Mouse (Mus musculus): Measurements from ENCODE around the gene Cryzl2. TPM values are rescaled to one million over a fixed set of nuclear protein-coding genes. Genes with fewer than 3 reads are reported as not detected.

The Cryzl2 gene
- polyA plus RNA-seq, 1 experiment, result 0.15 TPM

DNA sequence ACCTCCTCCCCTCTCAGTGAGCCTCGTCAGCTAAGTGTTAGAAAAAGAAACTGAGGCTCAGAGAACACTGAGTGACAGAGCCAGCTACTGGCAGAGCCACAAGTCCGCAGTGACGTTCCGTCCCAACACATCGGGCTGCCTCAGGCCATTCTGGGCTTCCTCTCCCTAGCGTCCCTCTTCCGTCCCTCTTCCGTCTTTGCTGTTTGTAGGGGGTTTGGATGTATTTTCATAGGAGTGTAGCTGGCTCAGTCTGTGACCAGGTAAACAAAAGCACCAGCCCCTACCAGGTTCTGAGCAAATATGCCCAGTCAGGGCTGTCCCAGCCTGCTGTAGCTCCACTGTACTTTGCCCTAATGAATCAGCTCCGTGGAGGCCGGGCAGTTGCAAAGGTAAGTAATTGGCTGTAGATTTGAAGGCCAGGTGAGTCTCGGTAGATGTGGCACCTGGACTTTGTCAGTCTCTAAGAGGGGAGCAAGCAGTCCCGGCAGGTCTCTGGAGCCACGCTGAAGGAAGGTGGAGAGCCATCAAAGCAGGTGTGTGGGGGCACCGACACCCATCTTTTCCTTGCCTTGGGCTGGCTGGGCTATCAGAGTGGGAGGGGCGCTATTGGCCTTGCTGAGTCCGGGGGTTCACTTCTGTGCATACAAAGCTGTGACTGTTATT is 67.4 kb downstream of the Cryzl2 start:
- Histone ChIP-seq H3K4me1 (ENCODE audit: control insufficient read depth) (no peaks in the 10 kb centered on the region), H3K36me3 (ENCODE audit: control insufficient read depth) (no peaks in the 10 kb centered on the region), H3K9me3 (ENCODE audit: control insufficient read depth, low read length) (no peaks in the 10 kb centered on the region), H3K27me3 (ENCODE audit: control insufficient read depth) (no peaks in the 10 kb centered on the region), H3K4me3 (replicated peaks) (peak overlapping the region; percentile 30)
- no peak for TF ChIP-seq GATA1 (IDR thresholded peaks at IDR 0.05; ENCODE audit: low read length)
- no peak for TF ChIP-seq TAL1 (IDR thresholded peaks at IDR 0.05; ENCODE audit: low read length)

DNA sequence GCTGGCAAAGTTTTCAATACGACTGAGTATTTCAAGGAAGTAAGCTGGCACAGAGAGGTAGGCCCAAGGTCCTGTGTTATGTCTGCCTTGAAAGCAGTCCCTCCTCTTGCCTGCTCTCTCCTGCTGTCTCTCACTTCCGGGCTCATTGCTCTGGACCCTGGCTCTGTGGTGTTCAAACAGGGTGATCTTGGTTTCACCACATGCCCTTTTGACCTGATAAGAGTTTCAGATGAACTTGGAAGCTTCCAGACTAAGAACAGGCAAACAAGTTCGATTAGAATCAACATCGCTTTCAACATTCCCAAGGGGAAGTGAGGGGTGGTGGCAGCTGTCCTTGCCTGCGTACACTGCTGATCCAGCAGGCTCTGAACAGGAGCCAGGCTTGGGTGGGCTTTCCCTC is 68.2 kb downstream of the Cryzl2 start:
- Histone ChIP-seq H3K36me3 (ENCODE audit: control insufficient read depth) (no peaks in the 10 kb centered on the region), H3K27me3 (ENCODE audit: control insufficient read depth) (no peaks in the 10 kb centered on the region), H3K4me1 (ENCODE audit: control insufficient read depth) (no peaks in the 10 kb centered on the region), H3K9me3 (ENCODE audit: control insufficient read depth, low read length) (no peaks in the 10 kb centered on the region), H3K4me3 (replicated peaks) (peak overlapping the region; percentile 34)
- no peak for TF ChIP-seq TAL1 (IDR thresholded peaks at IDR 0.05; ENCODE audit: low read length)
- TF ChIP-seq GATA1 (IDR thresholded peaks at IDR 0.05; ENCODE audit: low read length), result no peak

DNA sequence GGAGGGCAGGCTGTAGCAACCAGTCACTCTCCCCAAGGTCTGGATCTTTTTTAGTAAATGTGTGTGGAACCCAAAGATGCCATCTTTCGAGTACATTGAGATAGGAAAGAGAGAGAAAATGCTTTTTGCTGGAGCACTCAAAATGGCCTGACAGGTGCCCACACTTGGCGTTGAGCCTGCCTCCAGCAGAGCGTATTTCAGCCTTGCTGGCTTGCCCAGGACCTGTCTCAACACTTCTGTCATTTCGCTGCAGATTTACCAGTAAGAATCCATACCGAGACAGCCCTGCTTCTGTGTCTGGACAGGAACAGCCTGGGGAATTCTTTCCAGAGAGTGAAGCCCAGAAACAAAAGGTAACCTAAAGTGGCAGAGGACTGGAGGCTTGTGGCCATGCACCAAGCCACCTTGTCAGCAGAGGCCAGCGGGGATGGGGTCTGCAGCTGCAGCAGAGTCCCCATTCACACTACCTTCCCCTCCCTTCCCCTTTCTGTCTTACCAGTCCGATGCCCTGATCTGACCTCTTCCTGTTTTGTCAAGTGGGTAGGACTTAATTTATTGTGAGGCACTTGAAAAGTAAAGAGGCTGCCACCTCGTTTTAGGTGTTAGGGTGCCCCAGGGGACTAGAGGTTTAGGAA is 74.6 kb downstream of the Cryzl2 start:
- Histone ChIP-seq H3K36me3 (ENCODE audit: control insufficient read depth) (no peaks in the 10 kb centered on the region; the same call in 1 of the 2 replicates), H3K27me3 (ENCODE audit: control insufficient read depth) (no peaks in the 10 kb centered on the region), H3K9me3 (ENCODE audit: control insufficient read depth, low read length) (no peaks in the 10 kb centered on the region), H3K4me1 (ENCODE audit: control insufficient read depth) (no peaks in the 10 kb centered on the region), H3K4me3 (replicated peaks) (no peak overlapping the region)
- TF ChIP-seq TAL1 (IDR thresholded peaks at IDR 0.05; ENCODE audit: low read length) (no peak), GATA1 (IDR thresholded peaks at IDR 0.05; ENCODE audit: low read length) (no peak)

DNA sequence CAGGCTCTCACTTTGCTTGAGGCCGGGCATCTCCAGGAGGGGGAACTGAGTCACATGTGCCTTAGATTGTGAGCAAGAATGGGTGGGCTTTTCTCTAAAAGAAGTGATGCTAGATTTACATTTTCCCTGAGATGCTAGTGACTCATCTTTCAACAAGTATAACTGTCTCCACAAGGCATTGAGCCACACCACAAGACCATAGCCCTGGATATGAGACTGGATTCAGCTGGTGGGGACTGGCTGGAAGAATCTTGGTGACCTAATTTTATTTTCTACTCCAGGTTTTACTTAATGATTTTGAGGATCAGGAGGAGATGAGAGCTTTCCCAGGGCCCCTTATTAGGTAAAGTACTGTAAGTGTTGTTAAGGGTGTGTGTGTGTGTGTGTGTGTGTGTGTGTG is 77.2 kb downstream of the Cryzl2 start:
- no peak overlapping the region for H3K4me3 ChIP-seq (replicated peaks)
- H3K36me3 ChIP-seq (ENCODE audit: control insufficient read depth), result no peaks in the 10 kb centered on the region; the same call in 1 of the 2 replicates
- H3K27me3 ChIP-seq (ENCODE audit: control insufficient read depth), result no peaks in the 10 kb centered on the region
- no peak for TF ChIP-seq TAL1 (IDR thresholded peaks at IDR 0.05; ENCODE audit: low read length)
- TF ChIP-seq GATA1 (IDR thresholded peaks at IDR 0.05; ENCODE audit: low read length), result no peak
- no peaks in the 10 kb centered on the region for H3K9me3 ChIP-seq (ENCODE audit: control insufficient read depth, low read length)
- no peaks in the 10 kb centered on the region for H3K4me1 ChIP-seq (ENCODE audit: control insufficient read depth)

DNA sequence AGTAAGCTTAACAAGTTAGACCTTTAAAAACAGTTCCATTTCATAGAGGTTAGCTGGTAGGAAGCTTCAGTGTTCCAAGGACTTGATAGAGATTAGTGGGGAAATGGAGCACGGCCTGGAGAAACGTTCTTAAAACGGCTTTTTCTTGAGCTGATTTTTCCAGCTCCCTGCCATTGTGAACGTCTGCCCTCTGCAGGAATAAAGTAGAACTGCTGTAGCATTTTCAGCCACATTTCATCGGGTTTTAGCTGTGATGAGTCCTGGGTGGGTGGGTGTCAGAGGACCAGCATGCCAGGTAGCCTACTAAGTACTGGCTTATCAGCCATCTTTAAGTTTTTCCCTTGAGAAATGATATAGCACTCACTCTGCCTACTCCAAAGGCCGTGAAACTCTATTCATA is 78.1 kb downstream of the Cryzl2 start:
- TF ChIP-seq GATA1 (IDR thresholded peaks at IDR 0.05; ENCODE audit: low read length), result no peak
- no peak for TF ChIP-seq TAL1 (IDR thresholded peaks at IDR 0.05; ENCODE audit: low read length)
- Histone ChIP-seq H3K9me3 (ENCODE audit: control insufficient read depth, low read length) (no peaks in the 10 kb centered on the region), H3K27me3 (ENCODE audit: control insufficient read depth) (no peaks in the 10 kb centered on the region), H3K36me3 (ENCODE audit: control insufficient read depth) (no peaks in the 10 kb centered on the region; the same call in 1 of the 2 replicates), H3K4me1 (ENCODE audit: control insufficient read depth) (no peaks in the 10 kb centered on the region), H3K4me3 (replicated peaks) (no peak overlapping the region)

DNA sequence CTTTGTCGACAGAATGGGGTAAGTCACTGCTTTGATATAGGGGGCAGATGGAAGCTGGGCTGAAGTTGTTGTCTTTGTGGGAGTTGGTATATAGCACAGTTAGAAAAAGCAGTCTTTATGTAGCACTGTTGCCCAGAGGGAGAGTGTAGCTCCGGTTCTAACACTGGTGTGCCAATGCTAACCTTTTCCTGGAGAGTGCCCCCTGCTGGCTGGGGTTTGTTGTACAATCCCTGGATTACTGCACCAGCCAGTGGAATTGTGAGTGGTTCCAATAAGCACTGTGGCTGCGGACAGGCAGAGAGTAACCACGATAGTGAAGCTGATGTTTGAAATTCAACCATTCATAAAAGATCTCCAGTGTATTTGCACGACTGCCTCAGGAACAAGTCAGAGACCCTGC is 79.3 kb downstream of the Cryzl2 start:
- Histone ChIP-seq H3K4me3 (replicated peaks) (no peak overlapping the region), H3K4me1 (ENCODE audit: control insufficient read depth) (no peaks in the 10 kb centered on the region), H3K36me3 (ENCODE audit: control insufficient read depth) (no peaks in the 10 kb centered on the region; the same call in 1 of the 2 replicates), H3K9me3 (ENCODE audit: control insufficient read depth, low read length) (no peaks in the 10 kb centered on the region), H3K27me3 (ENCODE audit: control insufficient read depth) (no peaks in the 10 kb centered on the region)
- TF ChIP-seq GATA1 (IDR thresholded peaks at IDR 0.05; ENCODE audit: low read length) (no peak), TAL1 (IDR thresholded peaks at IDR 0.05; ENCODE audit: low read length) (no peak)

Other genes with a start within 250 kb of the Cryzl2 start
- 0.01 TPM in 1 of 2 replicates, not detected in the other for gene Rasal2, start 46.0 kb upstream of the Cryzl2 start, polyA plus RNA-seq (2012)
- gene Sec16b, start 48.2 kb downstream of the Cryzl2 start, polyA plus RNA-seq (2012), result not detected in 2 replicates

Measured in erythroblast, embryonic 14.5 days (primary cell).